Mouse (Mus musculus) embryonic fibroblast, embryonic 13.5 days (primary cell): ENCODE results near the gene Tmem234. TPM values are rescaled to one million over a fixed set of nuclear protein-coding genes. Genes with fewer than 3 reads are reported as not detected.
"Not testable (repeated sequence)": the region's sequence is repeated elsewhere in the genome, so short reads cannot be mapped to it uniquely, and the experiment has no call there.

ENCODE experiments used
- H3K27ac ChIP-seq: 2 replicates; pipeline ENCODE4 v1.5.1; 2012; ENCODE audit warnings: low read length, control low read depth, inconsistent platforms; ENCODE audit not compliant: insufficient read depth
- H3K4me1 ChIP-seq: 2 replicates; pipeline ENCODE4 v1.6.1; 2011; ENCODE audit warnings: low read length; ENCODE audit not compliant: control insufficient read depth, insufficient read depth
- H3K4me3 ChIP-seq: 2 replicates; pipeline ENCODE4 v1.5.1; 2011; ENCODE audit warnings: mild to moderate bottlenecking, control low read depth, low read length; ENCODE audit not compliant: insufficient read depth
- CTCF ChIP-seq: IDR thresholded peaks from 2 replicates; pipeline ENCODE4 v1.5.1; 2011; ENCODE audit warnings: mild to moderate bottlenecking, control low read depth, low read length, moderate library complexity, borderline replicate concordance; ENCODE audit not compliant: insufficient read depth
- POLR2A ChIP-seq: IDR thresholded peaks from 2 replicates; pipeline ENCODE4 v1.6.1; 2011; ENCODE audit warnings: low read depth, mild to moderate bottlenecking, control low read depth, low read length, moderate library complexity
- polyA plus RNA-seq: library from polyadenylated mRNA; stranded (reverse); fragments of >200 nt; gene quantifications from 2 replicates; pipeline ENCODE4 v1.2.4, GENCODE M21; 2011; ENCODE audit warnings: low read depth; ENCODE audit not compliant: missing spikeins, insufficient read length

Tmem234 gene
- polyA plus RNA-seq: 110 and 112 TPM in 2 replicates

- TF ChIP-seq POLR2A (peak; percentile 95), CTCF (no peak)
- H3K4me3 ChIP-seq: peak within 1 kb of the TSS; percentile 96
- peaks cover 10% of the 10 kb centered on the region for H3K4me1 ChIP-seq
- no peak within 1 kb of the TSS for H3K27ac ChIP-seq
Observed at GRCm38 (mm10) chr4:129600233-129601158, at the start of gene Tmem234, which contains the start of gene Eif3i. TSS of gene Tmem234 (plus strand) at chr4:129600668. TSS of gene Eif3i (minus strand) at chr4:129600648.

- H3K4me1 ChIP-seq, H3K4me3 ChIP-seq, H3K27ac ChIP-seq: not testable (repeated sequence)
Observed at GRCm38 (mm10) chr4:129554512-129554911, 46.0 kb upstream of the Tmem234 start.

- TF ChIP-seq POLR2A (no peak), CTCF (peak; percentile 53; the same call in 1 of the 2 replicates)
- Histone ChIP-seq H3K4me1 (no peaks in the 10 kb centered on the region), H3K4me3 (no peak overlapping the region; the same call in 1 of the 2 replicates), H3K27ac (no peak overlapping the region)
Observed at GRCm38 (mm10) chr4:129555421-129555861, 45.0 kb upstream of the Tmem234 start.

GRCm38 (mm10) chr4:129555862-129556531 lies 44.5 kb upstream of the Tmem234 start:
- Histone ChIP-seq H3K4me3 (peak overlapping the region; percentile 48), H3K4me1 (no peaks in the 10 kb centered on the region), H3K27ac (no peak overlapping the region; the same call in 1 of the 2 replicates)
- TF ChIP-seq CTCF: no peak

GRCm38 (mm10) chr4:129556532-129557223 lies 43.8 kb upstream of the Tmem234 start:
- Histone ChIP-seq H3K4me1 (no peaks in the 10 kb centered on the region), H3K4me3 (peak overlapping the region; percentile 1), H3K27ac (no peak overlapping the region)
- TF ChIP-seq POLR2A: peak; percentile 90
- TF ChIP-seq CTCF: no peak

- H3K27ac ChIP-seq: no peak overlapping the region
- H3K4me1 ChIP-seq: no peaks in the 10 kb centered on the region
- no peak for TF ChIP-seq CTCF
- 0 out of 2 replicates have a peak, but pooled peaks have one; percentile 35 for TF ChIP-seq POLR2A
- H3K4me3 ChIP-seq: no peak overlapping the region
Observed at GRCm38 (mm10) chr4:129557256-129557808, 43.1 kb upstream of the Tmem234 start.

- H3K4me1 ChIP-seq: no peaks in the 10 kb centered on the region
- no peak for TF ChIP-seq CTCF
- no peak for TF ChIP-seq POLR2A
- H3K4me3 ChIP-seq: no peak overlapping the region
- H3K27ac ChIP-seq: no peak overlapping the region
Observed at GRCm38 (mm10) chr4:129558321-129558955, 42.0 kb upstream of the Tmem234 start.

- Histone ChIP-seq H3K4me1 (no peaks in the 10 kb centered on the region), H3K27ac (no peak overlapping the region), H3K4me3 (no peak overlapping the region)
- TF ChIP-seq CTCF: no peak
- no peak for TF ChIP-seq POLR2A
Observed at GRCm38 (mm10) chr4:129561184-129561583, 39.3 kb upstream of the Tmem234 start.

GRCm38 (mm10) chr4:129563718-129564117 lies 36.8 kb upstream of the Tmem234 start:
- Histone ChIP-seq H3K4me1 (no peaks in the 10 kb centered on the region), H3K4me3 (no peak overlapping the region), H3K27ac (no peak overlapping the region)
- no peak for TF ChIP-seq POLR2A
- TF ChIP-seq CTCF: no peak
